Mouse (Mus musculus): ENCODE results near the gene Dnajc28. TPM values are rescaled to one million over a fixed set of nuclear protein-coding genes. Genes with fewer than 3 reads are reported as not detected.

Dnajc28 gene
- 1 to 10 TPM; 1.5 to 2.2 TPM for total RNA-seq (2023)

DNA sequence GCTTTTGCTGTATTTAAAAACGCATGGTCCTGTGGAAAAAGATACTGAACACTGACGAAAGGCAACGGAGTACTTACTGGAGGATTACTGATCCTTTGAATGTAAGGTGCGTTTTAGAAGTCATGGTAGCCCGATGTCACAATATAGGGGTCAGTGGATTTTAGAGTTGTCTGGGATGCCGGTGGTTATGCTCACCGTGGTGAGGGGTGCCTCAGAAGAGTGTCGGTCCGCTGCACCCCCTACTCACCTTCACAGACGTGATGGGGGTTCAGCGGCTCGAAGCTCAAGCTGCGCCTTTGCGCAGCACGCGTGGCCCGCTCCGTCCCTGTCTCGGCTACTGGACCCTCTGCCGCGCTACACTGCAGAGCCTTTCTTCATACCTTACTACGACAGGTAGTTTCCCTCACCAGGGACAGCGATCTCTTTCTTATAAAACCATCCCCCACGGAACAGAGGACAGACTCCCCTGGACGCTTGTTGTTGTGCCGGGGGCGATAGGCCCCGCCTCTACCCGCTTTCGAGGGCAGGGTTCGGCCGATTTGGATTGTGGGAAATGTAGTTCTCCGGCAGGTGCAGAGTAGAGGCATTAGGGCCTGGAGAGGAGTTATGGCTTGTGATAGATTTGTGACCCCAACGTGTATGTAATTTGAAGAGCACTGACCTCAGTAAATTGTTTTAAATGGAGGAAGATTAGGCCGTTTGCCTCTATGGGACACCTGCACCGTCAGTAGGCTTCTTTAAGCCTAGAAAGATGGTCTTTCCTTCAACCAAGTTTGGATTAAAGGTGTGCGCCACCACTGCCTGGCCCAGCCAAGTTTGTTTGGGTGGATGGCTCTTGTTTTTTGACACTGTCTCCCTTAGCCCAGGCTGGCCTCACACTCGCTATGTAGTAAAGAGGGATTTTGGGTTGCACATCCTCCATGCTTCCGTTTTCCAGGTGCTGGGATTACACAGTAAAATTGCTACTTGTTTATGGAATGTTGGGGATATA, at the start of gene Dnajc28:
Dnajc28 (minus strand) TSS at position 516 of the 991 bp plus-strand sequence.

DNA sequence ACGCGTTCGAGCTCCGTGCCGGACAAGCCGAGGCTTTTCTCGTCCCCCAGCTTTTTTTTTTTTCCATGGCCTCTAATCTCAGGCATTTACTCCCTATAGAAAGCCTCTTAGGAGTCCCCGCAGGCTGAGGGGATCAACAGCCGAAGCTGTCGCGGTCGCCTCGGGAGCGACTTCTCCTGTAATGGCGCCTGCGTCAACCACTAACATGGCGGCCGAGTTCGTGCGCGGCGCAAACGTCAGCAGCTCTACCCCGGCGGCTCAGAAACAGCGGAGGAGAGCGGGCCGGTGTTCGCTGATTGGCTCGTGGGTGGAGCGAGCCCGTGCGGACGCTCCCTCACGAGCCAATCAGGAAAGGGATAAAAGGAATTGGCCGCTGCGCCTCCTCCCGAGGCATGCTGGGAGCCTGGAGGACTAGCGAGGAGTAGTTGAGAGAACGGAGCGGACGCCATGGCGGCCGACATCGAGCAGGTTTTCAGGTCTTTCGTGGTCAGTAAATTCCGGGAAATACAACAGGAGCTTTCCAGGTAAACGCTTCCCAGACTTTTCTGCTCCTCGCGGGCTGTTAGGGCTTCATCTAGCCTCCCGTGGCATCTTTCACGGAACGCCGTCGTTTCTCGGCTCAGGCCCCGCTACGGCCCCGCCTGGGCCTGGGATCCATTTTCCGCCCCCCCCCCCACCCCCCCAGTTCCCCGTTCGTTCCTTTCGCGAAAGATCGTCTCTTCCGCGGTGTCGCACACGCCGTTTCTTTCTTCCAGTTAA, 28.8 kb upstream of the Dnajc28 start, which contains the start of gene Son:
Son (plus strand) TSS at position 46 of the 759 bp plus-strand sequence.

GRCm38 (mm10) chr16:91646681-91647419, 28.0 kb upstream of the Dnajc28 start, which contains the start of gene Gart:
Gene Gart, minus strand, starts transcription at chr16:91646952.

GRCm38 (mm10) chr16:91597672-91598010, 21.2 kb downstream of the Dnajc28 start, which contains the start of gene Tmem50b:
Gene Tmem50b, minus strand, starts transcription at chr16:91597800.

Other genes with a start within 250 kb of the Dnajc28 start
- 100 to 1,000 TPM; 119 to 145 TPM for gene Ifnar2, start 246.2 kb downstream of the Dnajc28 start, total RNA-seq (2023)
- gene Gm21970, start 227.3 kb downstream of the Dnajc28 start, total RNA-seq (2023): not detected
- gene Il10rb, start 212.9 kb downstream of the Dnajc28 start, total RNA-seq (2023): 10 to 100 TPM; 77.5 to 79.7 TPM
- 10 to 100 TPM; 71.9 to 90.9 TPM for gene Ifnar1, start 133.8 kb downstream of the Dnajc28 start, total RNA-seq (2023)
- 10 to 100 TPM; 74.4 to 76.7 TPM for gene Ifngr2, start 72.0 kb downstream of the Dnajc28 start, total RNA-seq (2023)
- 10 to 100 TPM; 63.8 to 64.6 TPM for gene Tmem50b, start 21.2 kb downstream of the Dnajc28 start, total RNA-seq (2023)
- gene Gart, start 27.9 kb upstream of the Dnajc28 start, total RNA-seq (2023): 10 to 100 TPM; 50.2 to 50.9 TPM
- gene Son, start 28.5 kb upstream of the Dnajc28 start, total RNA-seq (2023): 100 to 1,000 TPM; 336 to 360 TPM
- 10 to 100 TPM; 19.6 to 25.7 TPM for gene Donson, start 69.7 kb upstream of the Dnajc28 start, total RNA-seq (2023)
- 10 to 100 TPM; 22.4 to 38.5 TPM for gene Cryzl1, start 109.9 kb upstream of the Dnajc28 start, total RNA-seq (2023)
- gene Itsn1, start 110.3 kb upstream of the Dnajc28 start, total RNA-seq (2023): 10 to 100 TPM; 17.7 to 18.6 TPM

Data from neutrophil, adult 59 days (primary cell).